Mouse (Mus musculus): ENCODE data around the gene Cnp.

DNA sequence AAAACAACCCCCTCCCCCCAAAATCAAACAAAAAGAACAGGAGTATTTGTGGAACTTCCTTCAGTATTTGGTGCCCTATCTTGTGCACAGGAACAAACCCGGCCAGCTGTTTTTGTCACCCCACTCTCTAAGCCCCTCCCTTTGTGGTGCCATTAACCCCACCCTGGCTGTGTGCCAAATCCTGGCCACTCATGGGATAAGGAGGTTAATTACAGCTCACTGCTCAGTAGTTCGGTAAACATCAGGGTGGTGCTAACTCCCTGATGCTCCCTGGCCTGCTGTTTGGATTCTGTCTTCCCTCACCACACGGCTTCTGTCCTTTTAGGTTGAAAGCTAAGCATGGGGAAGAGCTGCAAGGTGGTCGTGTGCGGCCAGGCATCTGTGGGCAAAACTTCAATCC is 49.2 kb downstream of the Cnp start:
- TF ChIP-seq POLR2A (IDR thresholded peaks at IDR 0.05; ENCODE audit: control insufficient read depth, extremely low read depth, insufficient read depth, low read length, poor library complexity): no peak
- TF ChIP-seq CTCF (IDR thresholded peaks at IDR 0.05; ENCODE audit: borderline replicate concordance, control insufficient read depth, extremely low read depth, insufficient read depth, low read length, poor library complexity): no peak
